Mouse (Mus musculus): ENCODE results near the gene Igsf3. TPM values are rescaled to one million over a fixed set of nuclear protein-coding genes. Genes with fewer than 3 reads are reported as not detected.

The Igsf3 gene
- 10 to 100 TPM; 18.0 to 18.5 TPM for total RNA-seq (2021)
- long read RNA-seq, experiment 1, partial matches to known transcripts = 2 of 5 reads
- long read RNA-seq, experiment 1, other reads (novel, unspliced or antisense) = 3 of 5 reads
- long read RNA-seq, experiment 2, partial matches to known transcripts = 0 of 2 reads
- long read RNA-seq, experiment 2, other reads (novel, unspliced or antisense) = 2 of 2 reads

- peak; percentile 60 to 68 for DNase-seq (ENCODE audit: low spot score in 2 of 2)
Measured at GRCm38 (mm10) chr3:101376538-101377247, at the start of gene Igsf3. Gene Igsf3 (plus strand): TSS chr3:101377083.

- no peak for DNase-seq (ENCODE audit: low spot score in 2 of 2)
Measured at GRCm38 (mm10) chr3:101327248-101327647, 49.6 kb upstream of the Igsf3 start.

- DNase-seq (ENCODE audit: low spot score in 2 of 2) = no peak
Measured at GRCm38 (mm10) chr3:101328617-101329016, 48.3 kb upstream of the Igsf3 start.

- peak in 1 of 2 experiments; percentile 32 for DNase-seq (ENCODE audit: low spot score in 2 of 2)
Measured at GRCm38 (mm10) chr3:101343199-101343924, 33.5 kb upstream of the Igsf3 start.

GRCm38 (mm10) chr3:101344246-101344645 lies 32.6 kb upstream of the Igsf3 start:
- no peak for DNase-seq (ENCODE audit: low spot score in 2 of 2)

- DNase-seq (ENCODE audit: low spot score in 2 of 2) = no peak
Measured at GRCm38 (mm10) chr3:101345299-101345698, 31.6 kb upstream of the Igsf3 start.

GRCm38 (mm10) chr3:101346806-101347205 lies 30.1 kb upstream of the Igsf3 start:
- no peak for DNase-seq (ENCODE audit: low spot score in 2 of 2)

- DNase-seq (ENCODE audit: low spot score in 2 of 2) = no peak
Measured at GRCm38 (mm10) chr3:101348501-101349161, 28.3 kb upstream of the Igsf3 start.

GRCm38 (mm10) chr3:101349542-101350307 lies 27.2 kb upstream of the Igsf3 start:
- DNase-seq (ENCODE audit: low spot score in 2 of 2) = no peak

GRCm38 (mm10) chr3:101350406-101350805 lies 26.5 kb upstream of the Igsf3 start:
- no peak for DNase-seq (ENCODE audit: low spot score in 2 of 2)

- DNase-seq (ENCODE audit: low spot score in 2 of 2) = no peak
Measured at GRCm38 (mm10) chr3:101354490-101354889, 22.4 kb upstream of the Igsf3 start.

GRCm38 (mm10) chr3:101355702-101356101 lies 21.2 kb upstream of the Igsf3 start:
- DNase-seq (ENCODE audit: low spot score in 2 of 2) = no peak

GRCm38 (mm10) chr3:101356583-101357553 lies 20.0 kb upstream of the Igsf3 start:
- DNase-seq (ENCODE audit: low spot score in 2 of 2) = no peak

GRCm38 (mm10) chr3:101360832-101361231 lies 16.1 kb upstream of the Igsf3 start:
- peak; percentile 20 to 31 for DNase-seq (ENCODE audit: low spot score in 2 of 2)

GRCm38 (mm10) chr3:101362391-101362790 lies 14.5 kb upstream of the Igsf3 start:
- DNase-seq (ENCODE audit: low spot score in 2 of 2) = no peak

GRCm38 (mm10) chr3:101363574-101363973 lies 13.3 kb upstream of the Igsf3 start:
- no peak for DNase-seq (ENCODE audit: low spot score in 2 of 2)

GRCm38 (mm10) chr3:101365081-101365612 lies 11.7 kb upstream of the Igsf3 start:
- no peak for DNase-seq (ENCODE audit: low spot score in 2 of 2)

GRCm38 (mm10) chr3:101365911-101366310 lies 11.0 kb upstream of the Igsf3 start:
- DNase-seq (ENCODE audit: low spot score in 2 of 2) = no peak

GRCm38 (mm10) chr3:101367372-101367771 lies 9.5 kb upstream of the Igsf3 start:
- DNase-seq (ENCODE audit: low spot score in 2 of 2) = no peak
